Mouse (Mus musculus): ENCODE measurements around the gene Gm20388.

GRCm38 (mm10) chr8:123661515-123661914 is 3750.9 kb downstream of the Gm20388 start:
- no peak for TF ChIP-seq CTCF (IDR thresholded peaks at IDR 0.05; ENCODE audit: borderline replicate concordance, insufficient read depth, low read depth, low read length)
- TF ChIP-seq POLR2A (IDR thresholded peaks at IDR 0.05; ENCODE audit: borderline replicate concordance, insufficient read depth, low read length) = no peak
